Mouse (Mus musculus): ENCODE results near the gene Rpl11. TPM values are rescaled to one million over a fixed set of nuclear protein-coding genes. Genes with fewer than 3 reads are reported as not detected.
"Not testable (repeated sequence)": the region's sequence is repeated elsewhere in the genome, so short reads cannot be mapped to it uniquely, and the experiment has no call there.

The Rpl11 gene
- polyA plus RNA-seq, 1 experiment from 2014 or later, result 529 TPM

- H3K27me3 ChIP-seq (ENCODE audit: control insufficient read depth, insufficient read depth, low read length), result no peaks in the 10 kb centered on the region
- H3K9me3 ChIP-seq (ENCODE audit: control insufficient read depth, low read length), result no peaks in the 10 kb centered on the region
- H3K4me2 ChIP-seq (ENCODE audit: low read depth, severe bottlenecking), result peak overlapping the region; percentile 84
- no peak overlapping the region; the same call in 1 of the 2 replicates for H3K9ac ChIP-seq (ENCODE audit: low read length)
- H3K27ac ChIP-seq (replicated peaks; ENCODE audit: low read depth, low read length), result no peak overlapping the region
- H3K36me3 ChIP-seq (ENCODE audit: control insufficient read depth, insufficient read depth, low read length), result peaks cover 12% of the 10 kb centered on the region
- no peak for ATAC-seq (ENCODE audit: insufficient number of reproducible peaks, low FRiP score, low TSS enrichment, low read depth)
- DNase-seq (ENCODE audit: low spot score), result no peak
- H3K4me1 ChIP-seq (ENCODE audit: control insufficient read depth, insufficient read depth, low read length), result peaks cover 10% of the 10 kb centered on the region
- 92% methylated on average over 7 of the region's 7 CpGs for WGBS
- peak overlapping the region; percentile 98; the same call in 1 of the 2 replicates for H3K4me3 ChIP-seq (ENCODE audit: low read depth, low read length)
Measured at GRCm38 (mm10) chr4:135985769-135986168, 67.5 kb downstream of the Rpl11 start.

GRCm38 (mm10) chr4:135985193-135985592, 68.0 kb downstream of the Rpl11 start:
- no peak overlapping the region for H3K4me2 ChIP-seq (ENCODE audit: low read depth, severe bottlenecking)
- H3K27ac ChIP-seq (replicated peaks; ENCODE audit: low read depth, low read length), result no peak overlapping the region
- DNase-seq (ENCODE audit: low spot score), result no peak
- peaks cover 14% of the 10 kb centered on the region for H3K36me3 ChIP-seq (ENCODE audit: control insufficient read depth, insufficient read depth, low read length)
- H3K4me3 ChIP-seq (ENCODE audit: low read depth, low read length), result no peak overlapping the region
- no peaks in the 10 kb centered on the region for H3K9me3 ChIP-seq (ENCODE audit: control insufficient read depth, low read length)
- H3K27me3 ChIP-seq (ENCODE audit: control insufficient read depth, insufficient read depth, low read length), result no peaks in the 10 kb centered on the region
- no peak for ATAC-seq (ENCODE audit: insufficient number of reproducible peaks, low FRiP score, low TSS enrichment, low read depth)
- 88% methylated on average over 5 of the region's 5 CpGs for WGBS
- no peak overlapping the region for H3K9ac ChIP-seq (ENCODE audit: low read length)
- peaks cover 10% of the 10 kb centered on the region for H3K4me1 ChIP-seq (ENCODE audit: control insufficient read depth, insufficient read depth, low read length)

- no peak for DNase-seq (ENCODE audit: low spot score)
- no peak for ATAC-seq (ENCODE audit: insufficient number of reproducible peaks, low FRiP score, low TSS enrichment, low read depth)
- Histone ChIP-seq H3K27ac (replicated peaks; ENCODE audit: low read depth, low read length) (no peak overlapping the region), H3K4me3 (ENCODE audit: low read depth, low read length) (no peak overlapping the region), H3K4me1 (ENCODE audit: control insufficient read depth, insufficient read depth, low read length) (peaks cover 10% of the 10 kb centered on the region), H3K27me3 (ENCODE audit: control insufficient read depth, insufficient read depth, low read length) (no peaks in the 10 kb centered on the region), H3K36me3 (ENCODE audit: control insufficient read depth, insufficient read depth, low read length) (peaks cover 14% of the 10 kb centered on the region), H3K9me3 (ENCODE audit: control insufficient read depth, low read length) (no peaks in the 10 kb centered on the region), H3K9ac (ENCODE audit: low read length) (no peak overlapping the region), H3K4me2 (ENCODE audit: low read depth, severe bottlenecking) (no peak overlapping the region)
- WGBS, result 90% methylated on average over 5 of the region's 5 CpGs
Measured at GRCm38 (mm10) chr4:135984556-135984955, 68.7 kb downstream of the Rpl11 start.

GRCm38 (mm10) chr4:135981524-135982063, 71.6 kb downstream of the Rpl11 start:
- no peak overlapping the region for H3K9ac ChIP-seq (ENCODE audit: low read length)
- peaks cover 19% of the 10 kb centered on the region for H3K36me3 ChIP-seq (ENCODE audit: control insufficient read depth, insufficient read depth, low read length)

GRCm38 (mm10) chr4:135980223-135980622, 73.0 kb downstream of the Rpl11 start:
- H3K36me3 ChIP-seq (ENCODE audit: control insufficient read depth, insufficient read depth, low read length), result peaks cover 22% of the 10 kb centered on the region
- not testable (repeated sequence) for H3K27me3 ChIP-seq (ENCODE audit: control insufficient read depth, insufficient read depth, low read length); H3K4me3 ChIP-seq (ENCODE audit: low read depth, low read length); H3K4me2 ChIP-seq (ENCODE audit: low read depth, severe bottlenecking); H3K9ac ChIP-seq (ENCODE audit: low read length); H3K27ac ChIP-seq (replicated peaks; ENCODE audit: low read depth, low read length); DNase-seq (ENCODE audit: low spot score); ATAC-seq (ENCODE audit: insufficient number of reproducible peaks, low FRiP score, low TSS enrichment, low read depth); H3K4me1 ChIP-seq (ENCODE audit: control insufficient read depth, insufficient read depth, low read length); H3K9me3 ChIP-seq (ENCODE audit: control insufficient read depth, low read length)
- WGBS, result 92% methylated on average over 5 of the region's 5 CpGs

More at GRCm38 (mm10) chr4:135981524-135982063, 71.6 kb downstream of the Rpl11 start:
- Histone ChIP-seq H3K4me1 (ENCODE audit: control insufficient read depth, insufficient read depth, low read length) (peaks cover 8% of the 10 kb centered on the region), H3K4me3 (ENCODE audit: low read depth, low read length) (no peak overlapping the region), H3K9me3 (ENCODE audit: control insufficient read depth, low read length) (no peaks in the 10 kb centered on the region), H3K27me3 (ENCODE audit: control insufficient read depth, insufficient read depth, low read length) (no peaks in the 10 kb centered on the region), H3K4me2 (ENCODE audit: low read depth, severe bottlenecking) (no peak overlapping the region), H3K27ac (replicated peaks; ENCODE audit: low read depth, low read length) (no peak overlapping the region)
- ATAC-seq (ENCODE audit: insufficient number of reproducible peaks, low FRiP score, low TSS enrichment, low read depth) (no peak), DNase-seq (ENCODE audit: low spot score) (no peak)
- WGBS, result 72% methylated on average over 7 of the region's 7 CpGs

Other genes with a start within 250 kb of the Rpl11 start
- 435 and 442 TPM in 2 replicates for gene Srsf10, start 197.7 kb downstream of the Rpl11 start, polyA plus RNA-seq (2014; fragmentation: Nextera tagmentation; extraction: Ambion mirVana)
- gene Pnrc2, start 179.6 kb downstream of the Rpl11 start, polyA plus RNA-seq (2014; fragmentation: Nextera tagmentation; extraction: Ambion mirVana), result 232 and 234 TPM in 2 replicates
- 0.23 and 0.51 TPM in 2 replicates for gene Cnr2, start 158.0 kb downstream of the Rpl11 start, polyA plus RNA-seq (2014; fragmentation: Nextera tagmentation; extraction: Ambion mirVana)
- 40.1 and 40.8 TPM in 2 replicates for gene Fuca1, start 132.7 kb downstream of the Rpl11 start, polyA plus RNA-seq (2014; fragmentation: Nextera tagmentation; extraction: Ambion mirVana)
- gene Hmgcl, start 107.0 kb downstream of the Rpl11 start, polyA plus RNA-seq (2014; fragmentation: Nextera tagmentation; extraction: Ambion mirVana), result 76.4 and 79.7 TPM in 2 replicates
- 28.7 and 28.8 TPM in 2 replicates for gene Gale, start 89.7 kb downstream of the Rpl11 start, polyA plus RNA-seq (2014; fragmentation: Nextera tagmentation; extraction: Ambion mirVana)
- 139 TPM in 2 replicates for gene Lypla2, start 80.8 kb downstream of the Rpl11 start, polyA plus RNA-seq (2014; fragmentation: Nextera tagmentation; extraction: Ambion mirVana)
- 68.3 and 71.3 TPM in 2 replicates for gene Pithd1, start 66.2 kb downstream of the Rpl11 start, polyA plus RNA-seq (2014; fragmentation: Nextera tagmentation; extraction: Ambion mirVana)
- gene Eloa, start 31.7 kb downstream of the Rpl11 start, polyA plus RNA-seq (2014; fragmentation: Nextera tagmentation; extraction: Ambion mirVana), result 45.8 and 47.3 TPM in 2 replicates
- 534 and 581 TPM in 2 replicates for gene Id3, start 90.1 kb upstream of the Rpl11 start, polyA plus RNA-seq (2014; fragmentation: Nextera tagmentation; extraction: Ambion mirVana)
- 4.7 and 5.7 TPM in 2 replicates for gene E2f2, start 119.0 kb upstream of the Rpl11 start, polyA plus RNA-seq (2014; fragmentation: Nextera tagmentation; extraction: Ambion mirVana)
- gene Asap3, start 152.9 kb upstream of the Rpl11 start, polyA plus RNA-seq (2014; fragmentation: Nextera tagmentation; extraction: Ambion mirVana), result 3.0 and 3.2 TPM in 2 replicates
- 3.1 and 3.8 TPM in 2 replicates for gene Tcea3, start 194.3 kb upstream of the Rpl11 start, polyA plus RNA-seq (2014; fragmentation: Nextera tagmentation; extraction: Ambion mirVana)
- gene Zfp46, start 231.3 kb upstream of the Rpl11 start, polyA plus RNA-seq (2014; fragmentation: Nextera tagmentation; extraction: Ambion mirVana), result 25.3 and 26.0 TPM in 2 replicates